Mouse (Mus musculus): ENCODE measurements around the gene Gpr37l1. TPM values are rescaled to one million over a fixed set of nuclear protein-coding genes. Genes with fewer than 3 reads are reported as not detected.

Gpr37l1 gene
- polyA plus RNA-seq, 1 experiment from 2014 or later: not detected

- Histone ChIP-seq H3K4me3 (replicated peaks) (no peak overlapping the region), H3K9me3 (replicated peaks) (no peaks in the 10 kb centered on the region), H3K4me2 (replicated peaks) (no peak overlapping the region), H3K36me3 (no peaks in the 10 kb centered on the region), H3K9ac (no peak overlapping the region), H3K4me1 (peaks cover 6% of the 10 kb centered on the region), H3K27me3 (no peaks in the 10 kb centered on the region), H3K27ac (replicated peaks) (no peak overlapping the region)
- 33% methylated on average over 6 of the region's 6 CpGs for WGBS
- no peak for ATAC-seq (ENCODE audit: insufficient number of reproducible peaks, low FRiP score, low TSS enrichment, low read depth)
Observed at GRCm38 (mm10) chr1:135162720-135163119, 4.8 kb downstream of the Gpr37l1 start.

- Histone ChIP-seq H3K4me2 (replicated peaks) (no peak overlapping the region), H3K9ac (no peak overlapping the region), H3K9me3 (replicated peaks) (no peaks in the 10 kb centered on the region), H3K27ac (replicated peaks) (no peak overlapping the region), H3K4me3 (replicated peaks) (no peak overlapping the region), H3K27me3 (no peaks in the 10 kb centered on the region), H3K36me3 (peaks cover 10% of the 10 kb centered on the region), H3K4me1 (peaks cover 6% of the 10 kb centered on the region)
- ATAC-seq (ENCODE audit: insufficient number of reproducible peaks, low FRiP score, low TSS enrichment, low read depth): no peak
- WGBS: 90% methylated on average over 13 of the region's 13 CpGs
Observed at GRCm38 (mm10) chr1:135160411-135161050, 7.0 kb downstream of the Gpr37l1 start.

GRCm38 (mm10) chr1:135159556-135160123 is 7.8 kb downstream of the Gpr37l1 start:
- Histone ChIP-seq H3K9me3 (replicated peaks) (no peaks in the 10 kb centered on the region), H3K4me3 (replicated peaks) (no peak overlapping the region), H3K36me3 (peaks cover 15% of the 10 kb centered on the region), H3K27me3 (no peaks in the 10 kb centered on the region), H3K4me1 (peaks cover 8% of the 10 kb centered on the region), H3K4me2 (replicated peaks) (no peak overlapping the region), H3K27ac (replicated peaks) (no peak overlapping the region), H3K9ac (no peak overlapping the region)
- no peak for ATAC-seq (ENCODE audit: insufficient number of reproducible peaks, low FRiP score, low TSS enrichment, low read depth)
- WGBS: 71% methylated on average over 11 of the region's 11 CpGs

GRCm38 (mm10) chr1:135159074-135159473 is 8.4 kb downstream of the Gpr37l1 start:
- no peak for ATAC-seq (ENCODE audit: insufficient number of reproducible peaks, low FRiP score, low TSS enrichment, low read depth)
- no peak overlapping the region for H3K4me2 ChIP-seq (replicated peaks)
- no peaks in the 10 kb centered on the region for H3K27me3 ChIP-seq
- 61% methylated on average over 7 of the region's 7 CpGs for WGBS
- no peaks in the 10 kb centered on the region for H3K9me3 ChIP-seq (replicated peaks)
- no peak overlapping the region for H3K4me3 ChIP-seq (replicated peaks)
- no peak overlapping the region for H3K27ac ChIP-seq (replicated peaks)
- H3K9ac ChIP-seq: no peak overlapping the region
- H3K36me3 ChIP-seq: peaks cover 15% of the 10 kb centered on the region
- peaks cover 13% of the 10 kb centered on the region for H3K4me1 ChIP-seq

GRCm38 (mm10) chr1:135158633-135159032 is 8.8 kb downstream of the Gpr37l1 start:
- WGBS: 36% methylated on average over 5 of the region's 5 CpGs
- Histone ChIP-seq H3K9me3 (replicated peaks) (no peaks in the 10 kb centered on the region), H3K9ac (no peak overlapping the region), H3K27me3 (no peaks in the 10 kb centered on the region), H3K4me3 (replicated peaks) (no peak overlapping the region), H3K4me2 (replicated peaks) (no peak overlapping the region), H3K27ac (replicated peaks) (no peak overlapping the region), H3K36me3 (peaks cover 15% of the 10 kb centered on the region), H3K4me1 (peaks cover 16% of the 10 kb centered on the region)
- no peak for ATAC-seq (ENCODE audit: insufficient number of reproducible peaks, low FRiP score, low TSS enrichment, low read depth)

GRCm38 (mm10) chr1:135156300-135156699 is 11.2 kb downstream of the Gpr37l1 start:
- Histone ChIP-seq H3K4me3 (replicated peaks) (no peak overlapping the region), H3K4me2 (replicated peaks) (no peak overlapping the region), H3K27me3 (no peaks in the 10 kb centered on the region), H3K27ac (replicated peaks) (no peak overlapping the region), H3K9ac (no peak overlapping the region), H3K9me3 (replicated peaks) (no peaks in the 10 kb centered on the region), H3K36me3 (peaks cover 21% of the 10 kb centered on the region), H3K4me1 (peaks cover 23% of the 10 kb centered on the region)
- no peak for ATAC-seq (ENCODE audit: insufficient number of reproducible peaks, low FRiP score, low TSS enrichment, low read depth)
- WGBS: 85% methylated on average over 6 of the region's 6 CpGs

GRCm38 (mm10) chr1:135154411-135154959 is 13.0 kb downstream of the Gpr37l1 start:
- peak; percentile 26; the same call in 1 of the 2 replicates for ATAC-seq (ENCODE audit: insufficient number of reproducible peaks, low FRiP score, low TSS enrichment, low read depth)
- WGBS: 2% methylated on average over 14 of the region's 14 CpGs
- Histone ChIP-seq H3K4me2 (replicated peaks) (peak overlapping the region; percentile 43), H3K9ac (no peak overlapping the region), H3K9me3 (replicated peaks) (no peaks in the 10 kb centered on the region), H3K4me3 (replicated peaks) (peak overlapping the region; percentile 29), H3K27me3 (no peaks in the 10 kb centered on the region), H3K27ac (replicated peaks) (peak overlapping the region; percentile 83), H3K36me3 (peaks cover 21% of the 10 kb centered on the region), H3K4me1 (peaks cover 36% of the 10 kb centered on the region)

GRCm38 (mm10) chr1:135154011-135154410 is 13.5 kb downstream of the Gpr37l1 start:
- Histone ChIP-seq H3K36me3 (peaks cover 21% of the 10 kb centered on the region), H3K9ac (no peak overlapping the region), H3K4me3 (replicated peaks) (peak overlapping the region; percentile 29), H3K4me1 (peaks cover 38% of the 10 kb centered on the region), H3K27ac (replicated peaks) (peak overlapping the region; percentile 83), H3K4me2 (replicated peaks) (peak overlapping the region; percentile 43), H3K27me3 (no peaks in the 10 kb centered on the region), H3K9me3 (replicated peaks) (no peaks in the 10 kb centered on the region)
- ATAC-seq (ENCODE audit: insufficient number of reproducible peaks, low FRiP score, low TSS enrichment, low read depth): no peak
- WGBS: 20% methylated on average over 13 of the region's 13 CpGs

- no peaks in the 10 kb centered on the region; the same call in 1 of the 2 replicates for H3K27me3 ChIP-seq
- ATAC-seq (ENCODE audit: insufficient number of reproducible peaks, low FRiP score, low TSS enrichment, low read depth): no peak
- peaks cover 43% of the 10 kb centered on the region for H3K4me1 ChIP-seq
- peak overlapping the region; percentile 76 for H3K4me2 ChIP-seq (replicated peaks)
- 0 out of 2 replicates have a peak, but pooled peaks cover 6% of the 10 kb centered on the region for H3K36me3 ChIP-seq
- H3K4me3 ChIP-seq (replicated peaks): peak overlapping the region; percentile 93
- 39% methylated on average over 5 of the region's 5 CpGs for WGBS
- H3K27ac ChIP-seq (replicated peaks): peak overlapping the region; percentile 91
- H3K9me3 ChIP-seq (replicated peaks): no peaks in the 10 kb centered on the region
- no peak overlapping the region for H3K9ac ChIP-seq
Observed at GRCm38 (mm10) chr1:135148996-135149395, 18.5 kb downstream of the Gpr37l1 start.

- Histone ChIP-seq H3K27ac (replicated peaks) (peak overlapping the region; percentile 91), H3K9ac (no peak overlapping the region)
Observed at GRCm38 (mm10) chr1:135148476-135148875, 19.0 kb downstream of the Gpr37l1 start.

GRCm38 (mm10) chr1:135147702-135148058 is 19.8 kb downstream of the Gpr37l1 start:
- peak overlapping the region; percentile 91 for H3K27ac ChIP-seq (replicated peaks)
- 3% methylated on average over 7 of the region's 7 CpGs for WGBS
- no peak; the same call in none of the 2 replicates for ATAC-seq (ENCODE audit: insufficient number of reproducible peaks, low FRiP score, low TSS enrichment, low read depth)

More at GRCm38 (mm10) chr1:135148476-135148875, 19.0 kb downstream of the Gpr37l1 start:
- H3K27me3 ChIP-seq: no peaks in the 10 kb centered on the region; the same call in 1 of the 2 replicates
- 0 out of 2 replicates have a peak, but pooled peaks cover 6% of the 10 kb centered on the region for H3K36me3 ChIP-seq
- no peaks in the 10 kb centered on the region for H3K9me3 ChIP-seq (replicated peaks)
- no peak for ATAC-seq (ENCODE audit: insufficient number of reproducible peaks, low FRiP score, low TSS enrichment, low read depth)
- peak overlapping the region; percentile 76 for H3K4me2 ChIP-seq (replicated peaks)
- H3K4me3 ChIP-seq (replicated peaks): peak overlapping the region; percentile 93
- peaks cover 41% of the 10 kb centered on the region for H3K4me1 ChIP-seq
- WGBS: 51% methylated on average over 4 of the region's 4 CpGs

More at GRCm38 (mm10) chr1:135147702-135148058, 19.8 kb downstream of the Gpr37l1 start:
- Histone ChIP-seq H3K4me3 (replicated peaks) (peak overlapping the region; percentile 93), H3K27me3 (no peaks in the 10 kb centered on the region; the same call in 1 of the 2 replicates), H3K4me2 (replicated peaks) (peak overlapping the region; percentile 76), H3K9ac (peak overlapping the region; percentile 91), H3K36me3 (0 out of 2 replicates have a peak, but pooled peaks cover 5% of the 10 kb centered on the region), H3K4me1 (peaks cover 40% of the 10 kb centered on the region), H3K9me3 (replicated peaks) (no peaks in the 10 kb centered on the region)

All from embryonic facial prominence, embryonic 15.5 days (tissue).